ENCODE assay signal across 8 mouse cellular contexts in the genomic region with DNA sequence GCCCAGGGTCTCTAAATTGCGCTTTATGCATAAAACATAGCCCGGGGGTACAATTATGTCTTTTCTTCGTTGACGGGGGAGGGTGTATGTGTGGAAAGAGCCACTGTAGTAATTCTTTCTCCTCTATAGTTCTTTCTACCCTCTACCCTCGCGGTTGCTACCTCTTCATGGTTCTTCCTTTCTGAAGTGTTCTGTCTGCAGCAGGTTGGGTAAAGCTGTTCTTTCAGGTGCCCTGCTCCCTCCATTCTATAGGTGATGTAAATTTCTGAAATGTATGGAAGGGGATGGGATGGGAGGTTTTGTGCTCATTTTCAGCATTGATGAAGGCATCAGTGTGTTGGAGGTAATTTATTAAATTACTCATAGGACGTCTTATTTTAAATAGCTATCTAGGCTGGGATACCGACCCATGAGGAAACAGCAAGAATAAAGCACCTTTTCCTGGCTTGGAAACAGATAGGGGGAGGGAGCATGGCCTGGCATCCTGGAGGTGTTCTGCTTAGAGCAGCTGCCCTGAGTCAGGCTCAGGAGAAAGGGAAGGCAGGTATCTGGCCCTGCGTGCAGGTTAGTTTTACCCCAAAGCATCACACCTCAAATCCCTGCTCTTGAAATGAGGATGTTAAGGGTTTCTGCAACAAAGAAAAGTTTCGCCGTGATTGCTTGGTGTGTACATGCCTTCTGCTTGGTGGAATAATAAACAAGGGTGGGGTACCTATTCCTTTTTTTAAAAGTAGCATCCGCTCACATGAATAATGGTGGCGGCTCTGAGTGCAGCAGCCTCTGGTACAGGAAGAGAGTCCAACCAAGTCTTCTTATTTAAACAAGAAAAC. TPM values are rescaled to one million over a fixed set of nuclear protein-coding genes. Genes with fewer than 3 reads are reported as not detected.
DNase-seq lines count a peak whose midpoint lies in the region; ATAC-seq and TF ChIP-seq lines count a peak whose summit lies in the region.

No protein-coding gene starts in this region.

- H3K4me1 ChIP-seq in brown adipose tissue, adult 24 weeks (ENCODE audit: control insufficient read depth, insufficient read depth, insufficient read length, low read length), result peaks cover 4% of the 10 kb centered on the region; the same call in 1 of the 2 replicates
- H3K4me1 ChIP-seq in hindbrain, embryonic 12.5 days, result peaks cover 19% of the 10 kb centered on the region
- peaks cover 48% of the 10 kb centered on the region for H3K4me1 ChIP-seq in midbrain, embryonic 10.5 days

- ATAC-seq in hindbrain, embryonic 12.5 days (ENCODE audit: low FRiP score), result no peak

- no peak for TF ChIP-seq CTCF in gastrocnemius, adult 2 months (IDR thresholded peaks at IDR 0.05)

- peak overlapping the region; percentile 77 for H3K4me3 ChIP-seq in gastrocnemius, adult 2 months
- peak overlapping the region; percentile 79 for H3K4me3 ChIP-seq in brown adipose tissue, adult 24 weeks (ENCODE audit: insufficient read depth, low read depth, low read length)
- H3K4me3 ChIP-seq in hindbrain, embryonic 12.5 days, result peak overlapping the region; percentile 70
- peak overlapping the region; percentile 72 for H3K4me3 ChIP-seq in midbrain, embryonic 10.5 days

- peaks cover 45% of the 10 kb centered on the region for H3K27me3 ChIP-seq in hindbrain, embryonic 12.5 days
- H3K27me3 ChIP-seq in midbrain, embryonic 10.5 days (ENCODE audit: low read depth, poor library complexity, severe bottlenecking), result peaks cover 97% of the 10 kb centered on the region

- H3K9me3 ChIP-seq in hindbrain, embryonic 12.5 days (replicated peaks), result no peaks in the 10 kb centered on the region
- no peaks in the 10 kb centered on the region for H3K9me3 ChIP-seq in midbrain, embryonic 10.5 days (replicated peaks)

- no peaks in the 10 kb centered on the region for H3K36me3 ChIP-seq in hindbrain, embryonic 12.5 days
- H3K36me3 ChIP-seq in midbrain, embryonic 10.5 days, result no peaks in the 10 kb centered on the region

- 19% methylated on average over 13 of the region's 13 CpGs for WGBS in hindbrain, embryonic 12.5 days
- 21% methylated on average over 13 of the region's 13 CpGs for WGBS in midbrain, embryonic 10.5 days

- H3K9ac ChIP-seq in hindbrain, embryonic 12.5 days, result no peak overlapping the region

- H3K4me2 ChIP-seq in hindbrain, embryonic 12.5 days (replicated peaks), result peak overlapping the region; percentile 99

- intact Hi-C loops in gastrocnemius, adult 2 months (cut with DNase I), result loop anchor here (5.0 kb wide), 2 partner anchors 145 to 375 kb away; no protein-coding TSS in a partner anchor
- intact Hi-C loops in gastrocnemius, postnatal 14 days (cut with DNase I; ENCODE audit: low total_unique reads), result no loop called here
- intact Hi-C loops in left cerebral cortex, postnatal 25 days (cut with DNase I), result loop anchor here (2.0 to 10.0 kb wide), 5 partner anchors 36 to 438 kb away; no protein-coding TSS in a partner anchor

- DNase-seq in gastrocnemius, adult 2 months, result no peak
- DNase-seq in gastrocnemius, postnatal 14 days, result no peak
- DNase-seq in midbrain, embryonic 10.5 days (ENCODE audit: low spot score), result peak; percentile 27
- DNase-seq in left cerebral cortex, postnatal 25 days (ENCODE audit: low spot score in 2 of 2), result no peak
- DNase-seq in gastrocnemius, postnatal 4 days (ENCODE audit: low spot score in 2 of 2), result no peak
- no peak for DNase-seq in layer of hippocampus, postnatal 36 days

- peak overlapping the region; percentile 84 for H3K27ac ChIP-seq in gastrocnemius, adult 2 months
- H3K27ac ChIP-seq in brown adipose tissue, adult 24 weeks (replicated peaks; ENCODE audit: low read depth, low read length), result peak overlapping the region; percentile 87
- H3K27ac ChIP-seq in hindbrain, embryonic 12.5 days, result no peak overlapping the region
- H3K27ac ChIP-seq in midbrain, embryonic 10.5 days (replicated peaks), result no peak overlapping the region

RNA-seq across cellular contexts. Expression of a gene that starts 1.7 kb away (rescaled TPM):
- 10 to 100 TPM; 18.5 to 30.7 TPM for total RNA-seq in gastrocnemius, adult 2 months (2021)
- 10 to 100 TPM; 29.9 to 34.8 TPM for total RNA-seq in gastrocnemius, postnatal 14 days (2021)
- 9.8 and 14.1 TPM in 2 replicates for polyA plus RNA-seq in brown adipose tissue, adult 24 weeks (2012; ENCODE audit: insufficient read depth, insufficient read length, missing spikeins)
- polyA plus RNA-seq in hindbrain, embryonic 12.5 days (2016; fragmentation: Nextera tagmentation; extraction: Ambion mirVana), result 14.7 and 16.0 TPM in 2 replicates
- polyA plus RNA-seq in midbrain, embryonic 10.5 days (2016; fragmentation: Nextera tagmentation; extraction: Ambion mirVana), result 10.5 and 11.9 TPM in 2 replicates
- 10 to 100 TPM; 58.1 to 59.1 TPM for total RNA-seq in left cerebral cortex, postnatal 25 days (2021)
- total RNA-seq in gastrocnemius, postnatal 4 days (2021), result 10 to 100 TPM; 47.6 to 51.2 TPM
- total RNA-seq in layer of hippocampus, postnatal 36 days (2021), result 10 to 100 TPM; 19.7 to 26.8 TPM

Comparison
In these comparisons a context has a peak if more than half of its experiments do, and no peak if none do; other contexts are left out.
1. H3K27ac ChIP-seq: peak in gastrocnemius, adult 2 months (single experiment) and brown adipose tissue, adult 24 weeks (single experiment); none in hindbrain, embryonic 12.5 days (single experiment) and midbrain, embryonic 10.5 days (single experiment).
2. Peak in every context shown above with its lines, with median percentiles within 50 percentile points of each other: H3K4me3 ChIP-seq.